Mouse (Mus musculus) limb, embryonic 13.5 days (tissue): ENCODE measurements at regions not wholly inside any gene's neighbourhood (a gene's known extent, or its start where the extent isn't known, plus 50 kb on each side); places are given as distances from the start of the nearest gene placed in this dataset.

Experiments
- ATAC-seq: fragments of 200-750 bp; cut with Nextera tagmentation; 2 replicates; pipeline ENCODE4 v1.8.0; 2017; ENCODE audit warnings: low read depth, moderate number of reproducible peaks, moderate TSS enrichment; ENCODE audit not compliant: low FRiP score
- H3K27ac ChIP-seq: fragments of 300-500 bp; sonication (generic); 2 replicates; pipeline ENCODE4 v1.5.1; 2015; ENCODE audit warnings: inconsistent platforms, mild to moderate bottlenecking, moderate library complexity
- H3K27me3 ChIP-seq: fragments of 300-500 bp; sonication (generic); 2 replicates; pipeline ENCODE4 v1.6.1; 2015; ENCODE audit warnings: mild to moderate bottlenecking, inconsistent platforms
- H3K36me3 ChIP-seq: fragments of 300-500 bp; sonication (generic); 2 replicates; pipeline ENCODE4 v1.6.1; 2015; ENCODE audit warnings: inconsistent platforms, mild to moderate bottlenecking, moderate library complexity
- H3K4me1 ChIP-seq: fragments of 300-500 bp; sonication (generic); 2 replicates; pipeline ENCODE4 v1.6.1; 2015; ENCODE audit warnings: inconsistent platforms
- H3K4me2 ChIP-seq: fragments of 300-500 bp; sonication (generic); replicated peaks from 2 replicates; pipeline ENCODE4 v1.6.1; 2015; ENCODE audit warnings: inconsistent platforms, mild to moderate bottlenecking, moderate library complexity
- H3K4me3 ChIP-seq: fragments of 300-500 bp; sonication (generic); 2 replicates; pipeline ENCODE4 v1.5.1; 2015; ENCODE audit warnings: moderate library complexity, mild to moderate bottlenecking, inconsistent platforms
- H3K9ac ChIP-seq: fragments of 300-500 bp; sonication (generic); 2 replicates; pipeline ENCODE4 v1.6.1; 2015; ENCODE audit warnings: mild to moderate bottlenecking, inconsistent platforms
- H3K9me3 ChIP-seq: fragments of 300-500 bp; sonication (generic); 2 replicates; pipeline ENCODE4 v1.6.1; 2016; ENCODE audit warnings: inconsistent platforms
- whole genome bisulfite sequencing: fragments of 180-500 bp; shearing (Covaris S2); methylation state at CpG from one replicate; pipeline ENCODE4 v1.1.7; 2015; 5-methylcytosine and 5-hydroxymethylcytosine counted together

DNA sequence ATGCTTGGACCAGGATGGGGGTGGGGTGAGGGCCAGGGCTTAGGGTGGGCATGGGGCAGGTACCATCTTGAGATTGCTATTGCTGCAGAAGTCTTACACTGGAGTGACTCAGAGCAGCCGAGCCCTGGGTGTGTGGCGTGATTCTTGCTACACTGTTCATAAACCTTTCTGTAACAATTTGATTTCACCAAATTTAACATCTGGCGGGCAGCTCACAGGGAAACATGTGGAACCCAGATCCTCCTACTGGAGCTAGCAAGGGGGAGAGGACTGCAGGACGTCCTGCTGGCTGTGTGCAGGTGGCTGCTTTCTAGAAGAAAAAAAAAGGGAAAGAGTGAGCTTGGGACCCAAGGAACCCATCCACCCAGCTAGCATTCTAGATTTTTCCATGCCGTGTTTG is 719.7 kb downstream of the Vrk1 start:
- Histone ChIP-seq H3K27me3 (peaks cover 18% of the 10 kb centered on the region; the same call in 1 of the 2 replicates), H3K4me1 (peaks cover 27% of the 10 kb centered on the region), H3K27ac (0 out of 2 replicates have a peak overlapping the region, but pooled peaks have one; percentile 10), H3K9ac (no peak overlapping the region), H3K36me3 (no peaks in the 10 kb centered on the region), H3K4me3 (no peak overlapping the region), H3K4me2 (no peak overlapping the region), H3K9me3 (no peaks in the 10 kb centered on the region)
- 20% methylated on average over 5 of the region's 5 CpGs for WGBS
- peak; percentile 35; the same call in 1 of the 2 replicates for ATAC-seq

DNA sequence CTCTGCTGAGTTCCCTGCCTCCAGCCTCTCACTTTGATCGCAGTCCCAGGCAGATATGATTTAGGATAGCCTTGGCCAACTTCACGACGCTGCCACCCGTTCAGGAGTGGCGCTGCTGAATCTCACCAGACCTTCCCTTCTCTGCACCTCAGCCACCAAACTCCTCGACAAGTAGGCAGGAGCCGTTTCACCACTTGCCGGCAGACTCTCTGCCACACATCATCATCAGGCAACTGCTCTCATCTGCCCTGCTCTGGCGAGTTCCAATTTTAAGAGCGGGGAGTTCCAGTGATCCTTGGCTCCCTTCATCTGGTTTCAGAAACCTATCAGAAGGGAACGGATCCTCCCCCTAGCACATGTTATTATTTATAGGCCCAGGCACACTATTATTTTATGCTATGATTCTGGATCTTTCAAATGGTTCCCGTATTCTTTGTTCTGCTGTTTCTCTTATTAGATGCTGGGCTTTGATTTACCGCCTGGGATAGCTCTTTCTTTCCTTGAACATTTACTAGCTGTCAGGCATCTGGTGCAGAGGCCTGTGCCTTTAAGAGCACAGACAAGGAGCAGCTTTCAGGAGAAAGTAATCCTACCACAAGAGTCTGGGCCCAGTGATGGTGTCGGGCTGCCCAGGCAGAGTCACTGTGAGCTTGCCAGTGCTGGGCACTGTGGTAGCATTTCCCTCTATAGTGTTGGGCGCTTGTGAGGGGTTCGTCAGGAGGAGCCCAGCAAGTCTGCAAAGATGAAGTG is 722.3 kb downstream of the Vrk1 start:
- Histone ChIP-seq H3K4me3 (no peak overlapping the region), H3K9me3 (no peaks in the 10 kb centered on the region), H3K27me3 (peaks cover 12% of the 10 kb centered on the region; the same call in 1 of the 2 replicates), H3K36me3 (no peaks in the 10 kb centered on the region), H3K27ac (peak overlapping the region; percentile 28; the same call in 1 of the 2 replicates), H3K4me2 (peak overlapping the region; percentile 9; the same call in 1 of the 2 replicates), H3K4me1 (peaks cover 27% of the 10 kb centered on the region), H3K9ac (no peak overlapping the region)
- ATAC-seq = peak; percentile 64
- WGBS = 25% methylated on average over 16 of the region's 16 CpGs

DNA sequence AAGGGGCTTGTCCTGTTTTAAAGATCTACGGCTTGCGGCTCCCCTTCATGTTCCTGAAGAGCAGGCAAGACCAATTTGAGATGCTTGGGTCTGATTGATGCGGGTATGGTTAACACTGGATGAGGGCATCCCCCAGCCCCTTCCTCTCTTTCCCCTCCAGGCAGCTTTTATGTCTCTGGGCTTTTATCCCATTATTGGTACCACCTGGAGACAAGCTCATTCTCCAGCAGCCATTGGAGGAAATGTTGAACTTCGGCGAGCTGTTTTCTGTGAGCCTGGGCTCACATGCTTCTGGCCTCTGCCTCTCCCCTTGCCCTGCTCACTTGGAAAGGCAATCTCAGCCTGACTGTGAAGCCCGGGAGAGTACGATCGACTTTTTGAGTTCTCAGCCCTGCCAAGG is 738.7 kb downstream of the Vrk1 start:
- Histone ChIP-seq H3K27ac (no peak overlapping the region), H3K4me1 (no peaks in the 10 kb centered on the region), H3K4me3 (no peak overlapping the region), H3K27me3 (no peaks in the 10 kb centered on the region), H3K9ac (no peak overlapping the region), H3K36me3 (no peaks in the 10 kb centered on the region), H3K9me3 (no peaks in the 10 kb centered on the region), H3K4me2 (no peak overlapping the region)
- 18% methylated on average over 8 of the region's 8 CpGs for WGBS
- no peak for ATAC-seq

DNA sequence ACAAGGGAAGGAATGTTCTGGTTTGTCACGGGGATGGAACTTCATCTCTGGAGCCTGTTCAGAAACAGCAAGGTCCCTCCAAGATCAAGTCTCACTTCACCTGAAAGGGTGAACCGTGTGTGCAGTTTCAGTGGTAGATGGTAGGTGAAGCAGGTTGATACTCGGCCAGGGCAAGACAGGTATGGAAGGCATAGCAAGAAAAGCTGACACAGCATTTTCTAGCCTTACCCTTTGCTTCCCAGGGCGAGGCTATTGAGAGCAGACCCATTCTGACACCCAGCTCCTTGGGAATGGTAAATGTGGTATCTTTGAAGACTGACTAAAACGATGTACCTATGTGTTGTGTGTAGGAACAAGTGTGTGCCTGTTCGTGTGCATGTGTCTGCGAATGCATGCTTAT is 724.9 kb upstream of the 3110018I06Rik start:
- Histone ChIP-seq H3K4me2 (no peak overlapping the region), H3K9ac (no peak overlapping the region), H3K27ac (no peak overlapping the region), H3K27me3 (no peaks in the 10 kb centered on the region), H3K4me3 (no peak overlapping the region), H3K36me3 (no peaks in the 10 kb centered on the region), H3K9me3 (no peaks in the 10 kb centered on the region), H3K4me1 (no peaks in the 10 kb centered on the region)
- WGBS = 85% methylated on average over 7 of the region's 7 CpGs
- ATAC-seq = no peak

DNA sequence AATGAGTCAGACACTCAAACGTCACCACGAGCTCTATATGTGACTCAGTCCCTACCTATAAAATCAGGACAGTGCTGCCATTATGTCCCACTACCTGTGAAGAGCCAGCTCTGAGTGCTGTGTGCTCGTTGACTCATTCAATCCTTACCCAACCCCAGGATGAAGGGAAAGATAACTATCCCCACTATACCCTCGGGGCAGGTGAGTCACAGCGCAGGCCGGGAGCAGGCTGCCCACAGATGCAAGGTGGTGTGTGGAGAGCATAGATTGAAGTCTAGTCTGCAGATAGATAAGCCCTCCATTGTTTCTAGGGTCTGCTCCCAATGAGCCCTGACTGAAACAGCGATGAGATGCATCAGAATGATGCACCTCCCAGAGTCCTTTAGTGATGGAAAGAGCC is 723.9 kb upstream of the 3110018I06Rik start:
- no peaks in the 10 kb centered on the region for H3K36me3 ChIP-seq
- no peak overlapping the region for H3K4me2 ChIP-seq
- H3K9me3 ChIP-seq = no peaks in the 10 kb centered on the region
- ATAC-seq = no peak
- H3K4me3 ChIP-seq = no peak overlapping the region
- 76% methylated on average over 7 of the region's 7 CpGs for WGBS
- H3K4me1 ChIP-seq = no peaks in the 10 kb centered on the region
- no peak overlapping the region for H3K9ac ChIP-seq
- no peaks in the 10 kb centered on the region for H3K27me3 ChIP-seq
- H3K27ac ChIP-seq = no peak overlapping the region

DNA sequence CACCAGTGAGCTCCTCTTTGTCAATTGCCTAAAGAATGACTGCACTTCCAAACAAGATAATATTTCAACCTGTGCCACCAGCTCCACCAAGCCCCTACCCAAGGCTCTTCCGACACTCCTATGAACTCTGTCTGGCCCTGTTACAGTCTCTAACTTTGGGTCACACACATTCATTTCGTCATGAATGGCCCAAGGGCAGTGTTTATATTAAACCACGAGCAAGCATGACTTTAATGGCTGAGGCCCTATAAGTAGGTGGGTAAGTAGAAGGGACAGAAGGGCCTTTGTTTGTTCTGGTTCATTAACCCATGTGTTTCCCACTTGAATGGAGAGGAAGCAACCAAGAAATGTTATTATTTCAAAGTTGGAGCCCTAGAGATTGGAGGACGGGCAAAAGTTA is 714.9 kb upstream of the 3110018I06Rik start:
- WGBS = 43% methylated on average over 4 of the region's 4 CpGs
- Histone ChIP-seq H3K4me1 (peaks cover 14% of the 10 kb centered on the region), H3K27ac (no peak overlapping the region), H3K9me3 (no peaks in the 10 kb centered on the region), H3K27me3 (no peaks in the 10 kb centered on the region; the same call in 1 of the 2 replicates), H3K4me2 (no peak overlapping the region), H3K9ac (no peak overlapping the region), H3K36me3 (no peaks in the 10 kb centered on the region), H3K4me3 (no peak overlapping the region)
- ATAC-seq = peak; percentile 64; the same call in 1 of the 2 replicates

DNA sequence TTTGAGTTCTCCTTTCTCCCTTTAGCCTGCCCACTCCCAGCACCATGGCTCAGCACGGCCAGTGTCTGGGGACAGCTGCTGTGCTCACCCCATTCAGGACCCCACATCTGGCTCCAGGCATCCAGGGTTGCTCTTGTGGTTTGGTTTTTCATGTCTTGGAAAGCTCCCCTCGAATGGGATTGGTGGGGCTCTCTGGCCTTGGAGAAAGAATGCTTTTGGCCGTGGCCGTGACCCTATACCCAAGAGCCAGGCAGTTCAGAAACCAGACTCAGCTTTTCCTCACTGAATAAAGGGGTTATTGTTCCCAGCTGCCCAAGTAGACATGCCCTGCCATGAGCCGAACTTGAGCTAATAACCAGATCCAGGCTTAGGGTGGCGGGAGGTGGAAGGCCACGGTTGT is 691.8 kb upstream of the 3110018I06Rik start:
- Histone ChIP-seq H3K4me1 (peaks cover 25% of the 10 kb centered on the region), H3K27ac (peak overlapping the region; percentile 90), H3K27me3 (no peaks in the 10 kb centered on the region), H3K9ac (no peak overlapping the region), H3K36me3 (no peaks in the 10 kb centered on the region), H3K9me3 (no peaks in the 10 kb centered on the region), H3K4me2 (no peak overlapping the region), H3K4me3 (no peak overlapping the region)
- peak; percentile 85 for ATAC-seq
- WGBS = 21% methylated on average over 7 of the region's 7 CpGs

DNA sequence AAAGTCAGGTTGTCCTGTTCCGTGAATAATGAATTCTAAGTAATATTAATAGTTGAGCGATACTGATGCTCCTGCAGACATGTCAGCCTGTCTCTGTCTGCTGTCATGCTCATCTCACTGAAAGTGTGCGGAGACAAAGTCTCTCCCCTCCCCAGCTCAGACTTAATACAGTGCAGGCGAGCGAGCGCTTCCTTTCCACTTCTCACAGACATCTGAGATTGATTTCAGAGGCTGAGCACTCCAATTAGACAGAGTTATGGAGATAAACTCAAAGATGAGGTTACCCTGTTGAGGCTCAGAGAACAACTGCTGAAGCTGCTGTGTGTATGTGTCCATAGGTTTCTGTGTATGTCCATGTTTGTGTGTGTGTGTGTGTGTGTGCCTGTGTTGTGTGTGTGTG is 668.7 kb upstream of the 3110018I06Rik start:
- ATAC-seq = no peak
- Histone ChIP-seq H3K9ac (no peak overlapping the region), H3K4me1 (peaks cover 5% of the 10 kb centered on the region; the same call in 1 of the 2 replicates), H3K9me3 (no peaks in the 10 kb centered on the region), H3K27ac (no peak overlapping the region), H3K4me2 (no peak overlapping the region), H3K27me3 (no peaks in the 10 kb centered on the region), H3K36me3 (no peaks in the 10 kb centered on the region), H3K4me3 (no peak overlapping the region)
- WGBS = 52% methylated on average over 6 of the region's 6 CpGs

DNA sequence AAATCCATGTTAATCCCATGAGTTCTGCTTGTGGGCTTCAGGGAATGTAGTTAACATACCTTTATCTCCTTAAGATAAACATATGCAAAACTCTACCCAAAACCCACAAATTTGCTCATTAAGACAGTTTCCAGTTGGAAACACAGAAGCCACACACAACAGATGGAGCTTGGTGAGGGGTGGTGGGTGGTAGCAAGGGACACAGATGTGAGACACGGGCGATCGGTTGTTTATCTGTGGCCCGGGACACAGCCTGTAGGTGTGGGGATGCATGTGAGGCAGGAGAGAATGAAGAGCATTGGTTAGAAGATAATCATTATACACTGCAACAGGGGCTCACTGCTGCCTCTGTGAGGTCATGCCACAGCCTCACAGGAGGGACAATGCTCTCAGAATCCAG is 666.1 kb upstream of the 3110018I06Rik start:
- WGBS = 89% methylated on average over 4 of the region's 4 CpGs

DNA sequence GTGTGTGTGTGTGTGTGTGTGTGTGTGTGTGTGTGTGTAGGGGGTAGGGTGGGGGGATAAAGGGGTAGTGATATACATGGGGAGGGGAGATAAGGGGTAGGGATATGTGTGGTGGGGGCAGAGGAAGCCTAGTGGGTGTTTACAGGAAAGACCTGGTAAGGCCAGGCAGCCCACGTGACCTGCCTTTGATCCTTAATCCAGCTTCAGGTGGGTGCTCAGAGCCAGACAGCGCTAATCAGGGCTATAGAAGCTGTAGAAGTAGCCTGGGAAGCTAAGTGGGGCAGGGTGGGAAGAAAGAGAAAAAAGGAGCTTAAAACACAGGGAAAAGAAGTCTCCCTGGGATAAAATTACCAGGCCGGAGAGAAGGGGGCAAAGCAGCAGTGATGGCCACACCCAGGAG is 659.9 kb upstream of the 3110018I06Rik start:
- no peak for ATAC-seq
- Histone ChIP-seq H3K9ac (no peak overlapping the region), H3K4me3 (no peak overlapping the region), H3K9me3 (no peaks in the 10 kb centered on the region), H3K4me1 (peaks cover 30% of the 10 kb centered on the region), H3K36me3 (no peaks in the 10 kb centered on the region), H3K27me3 (no peaks in the 10 kb centered on the region), H3K4me2 (peak overlapping the region; percentile 21; the same call in 1 of the 2 replicates), H3K27ac (no peak overlapping the region)
- WGBS = 11% methylated on average over 3 of the region's 3 CpGs

More for the DNA sequence above, 666.1 kb upstream of the 3110018I06Rik start:
- Histone ChIP-seq H3K9ac (no peak overlapping the region), H3K36me3 (no peaks in the 10 kb centered on the region), H3K4me3 (no peak overlapping the region), H3K27me3 (no peaks in the 10 kb centered on the region), H3K27ac (no peak overlapping the region), H3K4me1 (peaks cover under 1% of the 10 kb centered on the region; the same call in 1 of the 2 replicates), H3K4me2 (no peak overlapping the region), H3K9me3 (no peaks in the 10 kb centered on the region)
- no peak for ATAC-seq

DNA sequence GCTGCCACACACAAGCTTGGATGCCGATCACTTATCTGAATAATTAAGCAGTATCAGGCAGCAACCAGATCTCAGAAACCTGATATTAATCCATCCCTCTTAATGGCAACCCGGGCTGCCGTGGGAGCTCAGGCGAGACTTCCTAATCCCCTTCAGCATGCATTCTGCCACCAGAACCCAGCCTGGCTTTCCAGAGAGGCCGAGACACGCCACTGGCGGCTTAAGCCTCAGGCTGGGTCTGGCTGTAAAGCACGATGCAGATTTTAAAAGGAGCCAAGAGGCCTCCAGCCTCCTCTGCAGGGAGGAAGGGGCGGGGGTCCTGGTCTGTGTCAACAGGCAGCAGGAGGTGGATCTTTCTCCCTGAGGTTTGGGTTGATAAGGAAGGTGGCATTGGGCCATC is 659.1 kb upstream of the 3110018I06Rik start:
- Histone ChIP-seq H3K36me3 (no peaks in the 10 kb centered on the region), H3K27me3 (peaks cover 3% of the 10 kb centered on the region; the same call in 1 of the 2 replicates), H3K4me1 (peaks cover 30% of the 10 kb centered on the region), H3K9me3 (no peaks in the 10 kb centered on the region), H3K27ac (no peak overlapping the region), H3K9ac (0 out of 2 replicates have a peak overlapping the region, but pooled peaks have one; percentile 31), H3K4me3 (no peak overlapping the region), H3K4me2 (peak overlapping the region; percentile 21)
- 6% methylated on average over 9 of the region's 9 CpGs for WGBS
- ATAC-seq = peak; percentile 48; the same call in 1 of the 2 replicates

DNA sequence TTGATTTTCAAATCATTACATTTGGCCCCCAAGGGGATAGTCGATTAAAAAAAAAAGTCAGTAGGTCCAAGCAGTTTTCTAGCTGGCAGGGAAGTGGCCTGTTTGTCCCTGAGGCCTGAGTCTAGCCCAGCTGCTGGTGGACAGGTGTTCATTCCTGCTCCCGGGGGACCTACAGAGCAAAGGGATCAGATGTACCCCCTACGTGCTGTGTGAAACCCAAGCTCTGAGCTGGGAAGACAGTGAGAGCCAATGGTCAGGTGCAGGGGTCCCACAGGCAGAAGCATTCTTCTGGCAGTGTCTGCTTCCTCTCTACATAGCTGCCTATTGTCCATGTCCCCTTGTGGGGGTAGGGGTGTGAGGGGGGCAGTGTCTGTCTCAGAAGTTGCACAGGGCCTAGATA is 653.2 kb upstream of the 3110018I06Rik start:
- no peak overlapping the region for H3K9ac ChIP-seq
- no peak overlapping the region for H3K4me3 ChIP-seq
- peaks cover 5% of the 10 kb centered on the region; the same call in 1 of the 2 replicates for H3K4me1 ChIP-seq
- no peaks in the 10 kb centered on the region for H3K36me3 ChIP-seq
- no peaks in the 10 kb centered on the region for H3K9me3 ChIP-seq
- no peak for ATAC-seq
- 60% methylated on average over 3 of the region's 3 CpGs for WGBS
- no peak overlapping the region for H3K27ac ChIP-seq
- H3K4me2 ChIP-seq = no peak overlapping the region
- H3K27me3 ChIP-seq = peaks cover 3% of the 10 kb centered on the region; the same call in 1 of the 2 replicates
